Mouse (Mus musculus) CH12.LX (cell line): ENCODE results near the gene Clec2d. TPM values are rescaled to one million over a fixed set of nuclear protein-coding genes. Genes with fewer than 3 reads are reported as not detected.

Experiments
- DNase-seq: peaks from one replicate; pipeline ENCODE4 v3.0.0-alpha.2; 2013; ENCODE audit errors: extremely low read depth
- H3K27ac ChIP-seq: 2 replicates; pipeline ENCODE4 v1.5.1; 2012; ENCODE audit warnings: low read depth, mild to moderate bottlenecking, control low read depth, moderate library complexity; ENCODE audit not compliant: insufficient read depth
- H3K27me3 ChIP-seq: replicated peaks from 2 replicates; pipeline ENCODE3; 2012; ENCODE audit warnings: inconsistent platforms
- H3K36me3 ChIP-seq, 2 experiments: replicated peaks in 1 of 2; 2 replicates each; pipeline versions ENCODE3 to v1.6.1; 2012; ENCODE audit warnings: inconsistent platforms in 1 of 2, low read length in 1 of 2, mild to moderate bottlenecking in 1 of 2, mixed read lengths in 1 of 2, moderate library complexity in 1 of 2; ENCODE audit not compliant: control insufficient read depth in 1 of 2, insufficient read depth in 1 of 2
- H3K4me1 ChIP-seq, 2 experiments: 2 replicates each; pipeline ENCODE4 v1.6.1; 2012; ENCODE audit warnings: inconsistent platforms in 1 of 2, moderate library complexity in 1 of 2; ENCODE audit not compliant: insufficient read depth in 2 of 2, control insufficient read depth in 1 of 2
- H3K4me2 ChIP-seq: 2 replicates; pipeline ENCODE4 v1.6.1; 2012; ENCODE audit warnings: low read depth, mild to moderate bottlenecking, control low read depth; ENCODE audit not compliant: poor library complexity, insufficient read depth, severe bottlenecking
- H3K4me3 ChIP-seq, 3 experiments: fragments of 150-350 bp in 1 of 3; sonication (generic) in 1 of 3; replicated peaks in 1 of 3; 2 replicates each; pipeline versions ENCODE3 to v1.5.1; 2011 to 2012; ENCODE audit warnings: low read depth in 2 of 3, low read length in 2 of 3, mild to moderate bottlenecking in 2 of 3, moderate library complexity in 2 of 3, control low read depth in 1 of 3, improper control_type of control experiment in 1 of 3, inconsistent platforms in 1 of 3, mixed read lengths in 1 of 3; ENCODE audit not compliant: poor library complexity in 1 of 3
- H3K79me2 ChIP-seq: replicated peaks from 2 replicates; pipeline ENCODE4 v1.6.1; 2012; ENCODE audit warnings: mild to moderate bottlenecking, moderate library complexity; ENCODE audit not compliant: control insufficient read depth, poor library complexity, insufficient read depth, severe bottlenecking; ENCODE audit errors: extremely low read depth
- H3K9ac ChIP-seq: 2 replicates; pipeline ENCODE4 v1.6.1; 2012; ENCODE audit warnings: low read depth, mild to moderate bottlenecking, control low read depth, moderate library complexity; ENCODE audit not compliant: insufficient read depth
- H3K9me3 ChIP-seq: replicated peaks from 2 replicates; pipeline ENCODE3; 2012; ENCODE audit warnings: low read length, inconsistent platforms, mixed read lengths
- BHLHE40 ChIP-seq: IDR thresholded peaks from 2 replicates; pipeline ENCODE4 v1.6.1; 2011; ENCODE audit warnings: mild to moderate bottlenecking, low read depth, low read length, improper control_type of control experiment
- CHD1 ChIP-seq: IDR thresholded peaks from 2 replicates; pipeline ENCODE4 v1.6.1; 2012; ENCODE audit warnings: low read depth, low read length, improper control_type of control experiment, inconsistent platforms
- CTCF ChIP-seq, 2 experiments: IDR thresholded peaks in 1 of 2; conservative IDR thresholded peaks in 1 of 2; 2 replicates each; pipeline ENCODE4 v1.5.1; 2011 to 2012; ENCODE audit warnings: low read depth in 2 of 2, low read length in 2 of 2, improper control_type of control experiment in 1 of 2, inconsistent platforms in 1 of 2, mild to moderate bottlenecking in 1 of 2, moderate library complexity in 1 of 2
- E2F4 ChIP-seq: IDR thresholded peaks from 2 replicates; pipeline ENCODE4 v1.6.1; 2011; ENCODE audit warnings: low read depth, low read length, improper control_type of control experiment; ENCODE audit not compliant: insufficient replicate concordance
- ELF1 ChIP-seq: IDR thresholded peaks from 2 replicates; pipeline ENCODE4 v1.6.1; 2014; ENCODE audit warnings: low read depth, mild to moderate bottlenecking, inconsistent platforms, low read length, improper control_type of control experiment
- EP300 ChIP-seq: IDR thresholded peaks from 2 replicates; pipeline ENCODE4 v1.6.1; 2011; ENCODE audit warnings: low read length, improper control_type of control experiment
- ETS1 ChIP-seq: conservative IDR thresholded peaks from 2 replicates; pipeline ENCODE4 v1.6.1; 2012; ENCODE audit warnings: low read depth, mild to moderate bottlenecking, inconsistent platforms, low read length, improper control_type of control experiment, moderate library complexity
- GABPA ChIP-seq: IDR thresholded peaks from 2 replicates; pipeline ENCODE4 v1.6.1; 2012; ENCODE audit warnings: low read depth, low read length, improper control_type of control experiment, inconsistent platforms; ENCODE audit not compliant: insufficient replicate concordance
- HCFC1 ChIP-seq: IDR thresholded peaks from 2 replicates; pipeline ENCODE4 v1.6.1; 2012; ENCODE audit warnings: low read depth, mild to moderate bottlenecking, inconsistent platforms, low read length, improper control_type of control experiment
- IRF4 ChIP-seq: IDR thresholded peaks from 2 replicates; pipeline ENCODE4 v1.6.1; 2014; ENCODE audit warnings: low read depth, mild to moderate bottlenecking, inconsistent platforms, low read length, improper control_type of control experiment
- JUN ChIP-seq: IDR thresholded peaks from 2 replicates; pipeline ENCODE4 v1.6.1; 2011; ENCODE audit warnings: low read depth, mild to moderate bottlenecking, low read length, improper control_type of control experiment, moderate library complexity; ENCODE audit not compliant: insufficient read depth
- JUND ChIP-seq: conservative IDR thresholded peaks from 2 replicates; pipeline ENCODE4 v1.6.1; 2011; ENCODE audit warnings: low read depth, low read length, improper control_type of control experiment
- KAT2A ChIP-seq: IDR thresholded peaks from 2 replicates; pipeline ENCODE4 v1.6.1; 2012; ENCODE audit warnings: low read length, improper control_type of control experiment, inconsistent platforms; ENCODE audit not compliant: insufficient replicate concordance
- MAFK ChIP-seq: IDR thresholded peaks from 2 replicates; pipeline ENCODE4 v1.6.1; 2011; ENCODE audit warnings: low read length, improper control_type of control experiment; ENCODE audit not compliant: insufficient replicate concordance
- MAX ChIP-seq: IDR thresholded peaks from 2 replicates; pipeline ENCODE4 v1.6.1; 2011; ENCODE audit warnings: low read length, improper control_type of control experiment
- MAZ ChIP-seq: IDR thresholded peaks from 2 replicates; pipeline ENCODE4 v1.6.1; 2012; ENCODE audit warnings: low read depth, mild to moderate bottlenecking, inconsistent platforms, low read length, improper control_type of control experiment, moderate library complexity
- MEF2A ChIP-seq: IDR thresholded peaks from 2 replicates; pipeline ENCODE4 v1.6.1; 2014; ENCODE audit warnings: low read depth, mild to moderate bottlenecking, inconsistent platforms, low read length, improper control_type of control experiment, borderline replicate concordance
- MXI1 ChIP-seq: IDR thresholded peaks from 2 replicates; pipeline ENCODE4 v1.6.1; 2011; ENCODE audit warnings: mild to moderate bottlenecking, low read depth, low read length, improper control_type of control experiment
- MYC ChIP-seq: IDR thresholded peaks from 2 replicates; pipeline ENCODE4 v1.6.1; 2011; ENCODE audit warnings: low read depth, mild to moderate bottlenecking, improper control_type of control experiment, low read length
- NELFE ChIP-seq: IDR thresholded peaks from 2 replicates; pipeline ENCODE4 v1.6.1; 2011; ENCODE audit warnings: low read depth, low read length, improper control_type of control experiment
- NRF1 ChIP-seq: IDR thresholded peaks from 2 replicates; pipeline ENCODE4 v1.6.1; 2014; ENCODE audit warnings: low read depth, mild to moderate bottlenecking, inconsistent platforms, low read length, improper control_type of control experiment, moderate library complexity
- PAX5 ChIP-seq: IDR thresholded peaks from 2 replicates; pipeline ENCODE4 v1.6.1; 2012; ENCODE audit warnings: low read length, inconsistent platforms, mixed read lengths
- POLR2A ChIP-seq: IDR thresholded peaks from 2 replicates; pipeline ENCODE4 v1.6.1; 2011; ENCODE audit warnings: low read depth, mild to moderate bottlenecking, improper control_type of control experiment, low read length
- POLR2AphosphoS2 ChIP-seq: IDR thresholded peaks from 2 replicates; pipeline ENCODE4 v1.6.1; 2011; ENCODE audit warnings: low read depth, low read length, improper control_type of control experiment
- RAD21 ChIP-seq: IDR thresholded peaks from 2 replicates; pipeline ENCODE4 v1.6.1; 2011; ENCODE audit warnings: low read depth, mild to moderate bottlenecking, low read length, improper control_type of control experiment, moderate library complexity
- RCOR1 ChIP-seq: conservative IDR thresholded peaks from 2 replicates; pipeline ENCODE4 v1.6.1; 2012; ENCODE audit warnings: low read depth, mild to moderate bottlenecking, inconsistent platforms, low read length, improper control_type of control experiment
- SIN3A ChIP-seq: IDR thresholded peaks from 2 replicates; pipeline ENCODE4 v1.6.1; 2012; ENCODE audit warnings: low read length, improper control_type of control experiment, inconsistent platforms
- SMC3 ChIP-seq: IDR thresholded peaks from 2 replicates; pipeline ENCODE4 v1.6.1; 2011; ENCODE audit warnings: low read depth, low read length, improper control_type of control experiment
- TBP ChIP-seq: conservative IDR thresholded peaks from 2 replicates; pipeline ENCODE4 v1.6.1; 2011; ENCODE audit warnings: low read depth, low read length, improper control_type of control experiment
- TCF12 ChIP-seq: IDR thresholded peaks from 2 replicates; pipeline ENCODE4 v1.6.1; 2014; ENCODE audit warnings: low read depth, mild to moderate bottlenecking, inconsistent platforms, low read length, improper control_type of control experiment
- UBTF ChIP-seq: IDR thresholded peaks from 2 replicates; pipeline ENCODE4 v1.6.1; 2012; ENCODE audit warnings: low read depth, mild to moderate bottlenecking, inconsistent platforms, low read length, improper control_type of control experiment, moderate library complexity
- USF1 ChIP-seq: IDR thresholded peaks from 2 replicates; pipeline ENCODE4 v1.6.1; 2014; ENCODE audit warnings: low read depth, mild to moderate bottlenecking, inconsistent platforms, low read length, improper control_type of control experiment
- USF2 ChIP-seq: conservative IDR thresholded peaks from 2 replicates; pipeline ENCODE4 v1.6.1; 2011; ENCODE audit warnings: low read depth, low read length, improper control_type of control experiment
- ZC3H11A ChIP-seq: IDR thresholded peaks from 2 replicates; pipeline ENCODE4 v1.6.1; 2012; ENCODE audit warnings: low read depth, mild to moderate bottlenecking, inconsistent platforms, low read length, improper control_type of control experiment
- ZKSCAN1 ChIP-seq: IDR thresholded peaks from 2 replicates; pipeline ENCODE4 v1.6.1; 2012; ENCODE audit warnings: low read depth, inconsistent platforms, low read length, improper control_type of control experiment, borderline replicate concordance
- ZMIZ1 ChIP-seq: IDR thresholded peaks from 2 replicates; pipeline ENCODE4 v1.6.1; 2012; ENCODE audit warnings: low read depth, mild to moderate bottlenecking, inconsistent platforms, low read length, improper control_type of control experiment
- ZNF384 ChIP-seq: IDR thresholded peaks from 2 replicates; pipeline ENCODE4 v1.6.1; 2012; ENCODE audit warnings: low read depth, low read length, improper control_type of control experiment, inconsistent platforms
- dilution Hi-C: fragments of 300-500 bp; cut with MboI; formaldehyde crosslinking; loops from 2 replicates; pipeline ENCODE4 v1.14.3; 2020; ENCODE audit warnings: low sequenced_read_pairs; ENCODE audit not compliant: extremely low pct_unique_long_range_greater_than_20kb, extremely low pct_ligation_motif_present
- in situ Hi-C: fragments of 300-500 bp; cut with MboI; formaldehyde crosslinking; loops from 3 replicates; pipeline ENCODE4 v1.14.3; 2019; ENCODE audit warnings: low sequenced_read_pairs, low pct_ligation_motif_present, low pct_unique_long_range_greater_than_20kb, mixed read lengths
- polyA plus RNA-seq: library from polyadenylated mRNA; unstranded; fragments of >175 nt; gene quantifications from 2 replicates; pipeline ENCODE4 v1.2.1, GENCODE M21; 2012; ENCODE audit warnings: low read depth; ENCODE audit not compliant: insufficient read length
- total RNA-seq, 2 experiments: library from RNA; depleted of rRNA; stranded (reverse); fragments of 300-350 nt in 1 of 2; fragments of >200 nt in 1 of 2; gene quantifications; 2 replicates each; pipeline ENCODE4 v1.2.3; 2012 to 2014

Clec2d gene
- 50.7 and 53.4 TPM in 2 replicates for total RNA-seq (2012; rRNA removed)
- total RNA-seq (2014; rRNA removed): 19.7 and 25.9 TPM in 2 replicates
- 5.1 and 6.0 TPM in 2 replicates for polyA plus RNA-seq

DNA sequence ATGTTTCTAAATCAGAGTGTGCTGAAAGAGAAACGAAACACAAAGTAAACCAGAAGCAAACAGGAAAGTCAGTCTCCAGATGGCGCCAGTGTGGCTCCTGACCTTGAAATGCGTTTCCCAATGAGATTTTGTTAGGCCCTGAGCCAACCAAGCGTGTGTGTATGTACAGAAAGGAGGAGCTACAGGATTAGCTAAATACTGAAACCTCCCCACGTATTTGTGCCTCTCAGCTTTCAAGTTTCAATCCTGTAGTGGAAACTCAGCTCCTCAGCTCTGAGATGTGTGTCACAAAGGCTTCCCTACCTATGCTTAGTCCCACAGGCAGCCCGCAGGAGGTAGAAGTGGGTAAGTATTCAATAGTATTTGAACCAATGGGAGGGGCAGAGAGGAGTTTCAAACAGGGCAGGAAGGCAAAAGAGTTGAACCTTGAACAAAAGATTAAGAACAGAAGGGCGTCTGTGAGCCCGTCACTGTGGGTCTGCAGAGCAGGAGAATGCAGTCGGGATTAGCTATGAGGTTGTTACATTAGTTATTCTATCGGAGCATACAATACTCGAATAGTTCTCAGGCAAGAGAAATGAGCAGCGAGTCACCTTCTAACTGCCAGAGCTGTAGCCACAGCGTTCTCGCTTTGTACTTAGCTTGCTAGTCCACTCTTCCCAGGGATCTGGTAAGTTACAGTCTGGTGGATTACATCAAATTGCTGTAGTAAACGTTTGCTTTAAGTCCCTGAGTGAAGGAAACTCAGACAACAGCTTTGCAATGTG is at the start of gene Clec2d:
TSS of gene Clec2d (plus strand) at position 213 of the 767 bp plus-strand sequence.
- H3K9ac ChIP-seq: peak within 1 kb of the TSS; percentile 100
- peak; percentile 96 for DNase-seq
- TF ChIP-seq JUN (peak; percentile 29), JUND (0 out of 2 replicates have a peak, but pooled peaks have one; percentile 28), ELF1 (peak; percentile 52), USF2 (no peak), UBTF (no peak), ZC3H11A (no peak; the same call in 1 of the 2 replicates), ZNF384 (no peak; the same call in 1 of the 2 replicates), KAT2A (peak; percentile 54; the same call in 1 of the 2 replicates), PAX5 (no peak), SMC3 (peak; percentile 84), RCOR1 (peak; percentile 26; the same call in 1 of the 2 replicates), CHD1 (peak; percentile 43), MAZ (peak; percentile 80; the same call in 1 of the 2 replicates), POLR2AphosphoS2 (peak; percentile 96), NELFE (peak; percentile 97), CTCF (conservative IDR thresholded peaks at IDR 0.05 in 1 of 2, IDR thresholded peaks at IDR 0.05 in 1 of 2; ENCODE audit: low read depth in 2 of 2, low read length in 2 of 2) (peak in 1 of 2 experiments; percentile 82; a peak in 2 of 4 replicates), GABPA (no peak), RAD21 (peak; percentile 72), HCFC1 (no peak), MYC (peak; percentile 76), NRF1 (no peak), E2F4 (peak; percentile 42; the same call in 1 of the 2 replicates), BHLHE40 (peak; percentile 66), TCF12 (peak; percentile 95), MEF2A (peak; percentile 73; the same call in 1 of the 2 replicates), ZKSCAN1 (no peak), TBP (peak; percentile 98), POLR2A (peak; percentile 98), ETS1 (peak; percentile 71), IRF4 (peak; percentile 88), MAX (0 out of 2 replicates have a peak, but pooled peaks have one; percentile 31), MAFK (0 out of 2 replicates have a peak, but pooled peaks have one; percentile 27), USF1 (no peak), ZMIZ1 (peak; percentile 99), SIN3A (peak; percentile 83), EP300 (no peak; the same call in 1 of the 2 replicates), MXI1 (no peak; the same call in 1 of the 2 replicates)

More for the DNA sequence above, at the start of gene Clec2d:
- peak within 1 kb of the TSS; percentile 45 for H3K4me2 ChIP-seq
- H3K4me1 ChIP-seq: peaks cover 0 to 24% of the 10 kb centered on the region in 2 experiments; a peak in 2 of 4 replicates
- H3K27ac ChIP-seq: peak within 1 kb of the TSS; percentile 99
- peaks cover 20 to 24% of the 10 kb centered on the region in 2 experiments for H3K36me3 ChIP-seq
- H3K4me3 ChIP-seq: peak within 1 kb of the TSS; percentile 73 to 100 (median 100)
- in situ Hi-C loops: loop anchor here (5.0 kb wide), 1 partner anchor 52 kb away; no protein-coding TSS in a partner anchor
- dilution Hi-C loops: no loop called here
- no peaks in the 10 kb centered on the region for H3K9me3 ChIP-seq
- H3K27me3 ChIP-seq: no peaks in the 10 kb centered on the region
- H3K79me2 ChIP-seq: peaks cover 45% of the 10 kb centered on the region
